Mouse (Mus musculus): ENCODE measurements around the gene Mgat5. TPM values are rescaled to one million over a fixed set of nuclear protein-coding genes. Genes with fewer than 3 reads are reported as not detected.
A peak's percentile ranks its signal among the peaks of the same experiment; 100 is the strongest.

The Mgat5 gene
- polyA plus RNA-seq, 1 experiment from 2014 or later: 13.8 TPM

DNA sequence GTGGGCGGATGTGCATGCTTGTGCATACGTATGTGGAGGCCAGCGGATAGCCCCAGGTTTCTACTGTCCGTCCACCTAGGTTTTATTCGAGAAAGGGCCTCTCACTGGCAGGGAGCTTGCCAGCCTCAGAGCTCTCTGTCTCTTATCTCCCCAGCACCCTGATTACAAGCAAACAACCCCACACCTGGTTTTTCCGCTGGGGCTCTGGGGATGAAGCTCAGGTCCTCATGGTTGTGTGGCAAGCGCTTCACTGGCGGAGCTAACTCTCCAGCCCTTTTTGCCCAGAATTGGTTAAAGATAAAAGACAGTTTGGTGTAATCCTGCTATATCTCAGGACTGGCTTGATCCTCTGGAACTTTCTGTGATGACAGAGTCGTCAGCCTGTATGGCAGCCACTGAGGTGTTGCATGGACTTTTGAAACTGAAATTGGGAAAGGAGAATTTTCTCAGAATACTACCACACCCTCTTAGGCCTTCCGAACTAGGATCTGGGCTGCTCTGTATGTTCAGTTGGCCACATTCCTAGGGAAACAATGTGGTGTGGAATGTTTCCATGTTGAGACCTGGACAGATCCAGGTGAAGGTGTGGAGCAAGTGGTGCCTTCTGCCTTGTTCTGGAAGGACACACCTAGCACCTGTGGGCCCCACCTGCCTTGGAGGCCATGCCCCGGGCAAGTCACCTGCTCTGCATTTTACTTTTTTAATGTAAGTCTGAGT is 39.4 kb downstream of the Mgat5 start:
- Histone ChIP-seq H3K9ac (replicated peaks) (no peak overlapping the region), H3K9me3 (no peaks in the 10 kb centered on the region), H3K4me1 (replicated peaks) (peaks cover 12% of the 10 kb centered on the region), H3K27me3 (no peaks in the 10 kb centered on the region), H3K27ac (no peak overlapping the region), H3K36me3 (no peaks in the 10 kb centered on the region), H3K4me2 (replicated peaks) (no peak overlapping the region), H3K4me3 (replicated peaks) (no peak overlapping the region)
- no peak for ATAC-seq
- 90% methylated on average over 11 of the region's 11 CpGs for WGBS

DNA sequence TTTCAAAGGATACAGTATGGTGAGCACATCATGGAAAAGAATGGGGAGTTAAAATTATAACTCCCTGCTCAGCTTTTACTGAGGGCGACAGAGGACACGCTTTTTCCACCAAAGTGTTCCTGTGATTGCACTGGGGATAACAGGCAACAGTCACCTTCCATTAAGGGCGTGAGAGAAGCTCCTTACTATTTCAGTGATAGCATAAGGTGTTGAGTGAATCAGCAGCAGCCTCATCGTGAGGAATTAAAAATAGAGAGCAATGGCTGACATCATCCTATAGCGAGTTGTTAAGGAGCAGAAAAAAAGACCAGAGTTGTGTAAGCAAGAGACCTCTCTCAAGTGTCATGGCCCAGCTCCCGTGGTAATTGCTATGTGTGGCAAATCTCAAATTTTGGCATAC is 41.3 kb downstream of the Mgat5 start:
- no peak for ATAC-seq
- 93% methylated on average over 6 of the region's 6 CpGs for WGBS
- Histone ChIP-seq H3K9me3 (no peaks in the 10 kb centered on the region), H3K9ac (replicated peaks) (no peak overlapping the region), H3K4me1 (replicated peaks) (no peaks in the 10 kb centered on the region), H3K4me2 (replicated peaks) (no peak overlapping the region), H3K27ac (no peak overlapping the region), H3K27me3 (no peaks in the 10 kb centered on the region), H3K4me3 (replicated peaks) (no peak overlapping the region), H3K36me3 (0 out of 2 replicates have a peak, but pooled peaks cover under 1% of the 10 kb centered on the region)

DNA sequence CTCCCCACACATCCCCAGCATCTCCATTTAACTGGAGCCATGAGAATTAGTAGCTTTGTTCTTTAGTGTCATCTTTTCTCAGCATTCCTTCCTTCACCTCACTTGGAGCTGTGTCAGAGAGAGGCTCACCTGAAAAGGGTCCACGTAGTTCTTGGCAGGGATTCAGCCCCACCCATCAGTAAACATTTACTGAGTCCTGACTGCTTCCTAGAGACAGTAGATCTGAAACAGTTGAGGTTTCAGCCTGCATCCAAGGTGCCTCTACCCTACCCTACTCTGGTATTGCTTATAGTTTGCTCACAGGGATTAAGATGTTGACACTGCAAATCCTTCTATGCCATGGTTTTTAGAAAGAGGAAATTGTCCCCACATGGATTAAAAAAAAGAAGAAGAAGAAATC is 43.6 kb downstream of the Mgat5 start:
- no peaks in the 10 kb centered on the region for H3K9me3 ChIP-seq
- no peak overlapping the region for H3K9ac ChIP-seq (replicated peaks)
- H3K27me3 ChIP-seq: no peaks in the 10 kb centered on the region
- H3K4me2 ChIP-seq (replicated peaks): no peak overlapping the region
- ATAC-seq: no peak
- 83% methylated on average over 1 of the region's 1 CpGs for WGBS
- no peak overlapping the region for H3K27ac ChIP-seq
- no peaks in the 10 kb centered on the region for H3K4me1 ChIP-seq (replicated peaks)
- no peak overlapping the region for H3K4me3 ChIP-seq (replicated peaks)
- 0 out of 2 replicates have a peak, but pooled peaks cover 8% of the 10 kb centered on the region for H3K36me3 ChIP-seq

DNA sequence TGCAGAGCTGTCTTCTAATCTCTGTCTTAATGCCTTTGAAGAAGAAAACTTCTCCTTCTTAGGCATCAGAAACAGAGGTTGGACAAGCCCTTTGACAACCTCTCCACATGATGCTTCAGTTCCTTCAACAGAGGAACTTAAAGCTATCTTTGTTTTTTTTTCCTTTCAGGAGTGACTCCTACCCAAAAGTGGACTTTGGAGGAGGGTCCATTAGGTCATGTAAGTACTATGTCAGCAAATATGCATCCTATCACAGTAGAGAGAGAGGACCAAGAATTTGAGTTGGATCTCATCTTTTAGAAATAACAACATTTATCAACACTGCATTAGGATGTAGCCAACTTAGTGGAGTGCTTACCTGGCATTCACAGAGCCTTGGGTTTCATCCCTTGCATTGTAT is 44.8 kb downstream of the Mgat5 start:
- no peaks in the 10 kb centered on the region for H3K27me3 ChIP-seq
- no peak overlapping the region for H3K4me2 ChIP-seq (replicated peaks)
- ATAC-seq: no peak
- H3K4me1 ChIP-seq (replicated peaks): no peaks in the 10 kb centered on the region
- H3K9ac ChIP-seq (replicated peaks): no peak overlapping the region
- no peaks in the 10 kb centered on the region for H3K9me3 ChIP-seq
- H3K4me3 ChIP-seq (replicated peaks): no peak overlapping the region
- H3K27ac ChIP-seq: no peak overlapping the region
- H3K36me3 ChIP-seq: 0 out of 2 replicates have a peak, but pooled peaks cover 8% of the 10 kb centered on the region

DNA sequence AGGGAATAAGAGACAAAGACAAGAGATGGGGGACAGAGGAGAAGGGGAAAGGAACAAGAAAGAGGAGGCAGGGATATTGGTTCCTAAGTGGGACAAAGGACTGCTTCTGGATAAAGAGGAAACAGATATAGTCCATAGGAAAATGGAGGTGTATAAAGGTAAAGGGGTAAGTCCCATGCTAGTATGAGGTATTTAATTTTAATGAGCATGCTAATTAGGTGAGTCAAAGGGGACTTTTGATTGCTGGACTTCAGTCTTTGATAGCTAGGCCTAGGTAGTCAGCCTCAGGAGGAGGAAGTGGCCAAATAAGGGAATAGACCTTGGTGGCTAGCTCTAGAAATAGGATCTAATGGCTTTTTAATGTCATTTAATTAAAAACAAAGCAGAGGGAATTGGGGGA is 45.5 kb downstream of the Mgat5 start:
- no peak overlapping the region for H3K27ac ChIP-seq
- no peak for ATAC-seq

DNA sequence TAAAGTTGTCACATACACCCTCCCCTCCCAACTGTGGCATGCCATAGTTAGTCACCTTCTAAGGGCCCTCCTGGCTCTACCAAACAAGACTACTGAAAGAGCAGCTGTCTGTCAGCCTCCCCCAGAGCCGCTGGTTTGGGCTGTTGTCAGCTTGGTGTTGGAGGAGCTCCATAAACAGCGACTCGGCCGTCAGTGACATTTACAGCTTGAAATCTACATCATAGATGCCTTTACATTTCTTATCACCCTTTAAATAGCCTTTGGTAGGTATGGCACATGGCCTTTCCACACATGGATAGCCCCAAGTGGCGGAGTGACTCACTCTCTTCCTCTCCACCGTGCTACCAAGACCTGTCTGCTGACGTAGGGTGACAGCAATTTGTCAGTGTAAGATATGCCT is 46.9 kb downstream of the Mgat5 start:
- 95% methylated on average over 7 of the region's 7 CpGs for WGBS
- Histone ChIP-seq H3K9ac (replicated peaks) (no peak overlapping the region), H3K4me2 (replicated peaks) (no peak overlapping the region), H3K4me1 (replicated peaks) (no peaks in the 10 kb centered on the region), H3K9me3 (no peaks in the 10 kb centered on the region), H3K27ac (no peak overlapping the region), H3K27me3 (no peaks in the 10 kb centered on the region), H3K4me3 (replicated peaks) (no peak overlapping the region), H3K36me3 (peaks cover 16% of the 10 kb centered on the region)
- no peak for ATAC-seq

More for the DNA sequence above, 45.5 kb downstream of the Mgat5 start:
- no peaks in the 10 kb centered on the region for H3K4me1 ChIP-seq (replicated peaks)
- no peaks in the 10 kb centered on the region for H3K27me3 ChIP-seq
- H3K9me3 ChIP-seq: no peaks in the 10 kb centered on the region
- H3K9ac ChIP-seq (replicated peaks): no peak overlapping the region
- no peak overlapping the region for H3K4me2 ChIP-seq (replicated peaks)
- no peak overlapping the region for H3K4me3 ChIP-seq (replicated peaks)
- peaks cover 9% of the 10 kb centered on the region for H3K36me3 ChIP-seq

DNA sequence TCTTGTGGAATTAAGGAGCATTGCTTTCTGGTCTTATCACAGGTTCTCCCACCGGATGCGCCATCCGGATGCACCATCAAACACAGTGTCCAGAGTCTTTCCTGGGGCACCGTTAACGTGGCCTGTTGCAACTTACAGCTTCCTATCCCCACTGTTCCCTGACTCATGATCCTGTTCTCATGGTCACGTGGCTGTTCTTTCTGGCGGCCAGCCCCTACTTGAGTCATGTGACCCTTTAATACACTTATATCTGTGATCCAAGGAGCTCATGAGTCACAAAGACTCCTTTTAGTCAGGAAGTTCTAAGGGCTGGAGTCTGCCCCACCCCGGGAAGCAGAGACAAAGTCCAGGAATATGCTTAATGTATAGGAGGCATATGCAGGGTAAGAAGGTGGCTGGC is 52.2 kb downstream of the Mgat5 start:
- no peaks in the 10 kb centered on the region for H3K9me3 ChIP-seq
- no peak overlapping the region for H3K4me2 ChIP-seq (replicated peaks)
- H3K4me1 ChIP-seq (replicated peaks): peaks cover 15% of the 10 kb centered on the region
- H3K27ac ChIP-seq: no peak overlapping the region
- no peak overlapping the region for H3K9ac ChIP-seq (replicated peaks)
- 95% methylated on average over 8 of the region's 8 CpGs for WGBS
- no peak for ATAC-seq
- peaks cover 8% of the 10 kb centered on the region for H3K36me3 ChIP-seq
- no peak overlapping the region for H3K4me3 ChIP-seq (replicated peaks)
- H3K27me3 ChIP-seq: no peaks in the 10 kb centered on the region

DNA sequence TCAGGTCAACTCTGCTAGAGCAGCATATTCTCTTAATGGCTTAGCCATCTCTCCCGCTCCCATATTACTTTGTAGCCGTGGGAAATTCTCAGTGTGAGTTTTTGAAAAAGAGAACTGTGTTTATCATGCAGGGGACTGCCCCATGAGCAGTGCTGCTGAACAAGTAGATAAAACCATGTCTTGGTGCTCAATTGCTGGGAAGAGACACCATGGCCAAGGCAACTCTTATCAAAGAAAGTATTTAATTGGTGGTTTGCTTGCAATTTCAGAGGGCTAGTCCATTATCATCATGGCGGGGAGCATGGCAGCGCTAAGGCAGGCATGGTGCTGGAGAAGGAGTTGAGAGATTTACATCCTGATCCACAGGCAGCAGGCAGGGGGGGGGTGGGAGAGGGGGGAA is 54.9 kb downstream of the Mgat5 start:
- Histone ChIP-seq H3K27ac (no peak overlapping the region), H3K36me3 (peaks cover 8% of the 10 kb centered on the region), H3K9ac (replicated peaks) (no peak overlapping the region), H3K4me1 (replicated peaks) (peaks cover 23% of the 10 kb centered on the region), H3K4me3 (replicated peaks) (no peak overlapping the region), H3K4me2 (replicated peaks) (no peak overlapping the region), H3K9me3 (no peaks in the 10 kb centered on the region), H3K27me3 (no peaks in the 10 kb centered on the region)
- 81% methylated on average over 4 of the region's 4 CpGs for WGBS
- ATAC-seq: no peak

DNA sequence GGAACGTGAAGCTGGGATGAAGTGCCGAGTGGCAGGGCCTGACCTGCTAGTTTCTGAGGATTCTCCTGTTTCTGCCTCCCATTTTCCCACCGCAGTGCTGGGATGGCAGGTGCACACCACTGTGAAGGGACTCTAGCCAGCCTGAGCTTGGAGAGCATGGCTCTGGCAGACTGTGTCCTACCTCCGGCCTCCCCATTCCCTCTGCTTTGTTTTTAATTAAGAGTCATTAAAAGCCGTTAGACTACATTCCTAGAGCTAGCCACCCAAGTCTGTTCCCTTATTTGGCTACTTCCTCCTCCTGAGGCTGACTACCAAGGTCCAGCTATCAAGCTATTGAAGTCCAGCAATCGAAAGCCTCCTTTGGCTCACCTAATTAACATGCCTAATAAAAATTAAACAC is 56.2 kb downstream of the Mgat5 start:
- Histone ChIP-seq H3K4me2 (replicated peaks) (no peak overlapping the region), H3K9me3 (no peaks in the 10 kb centered on the region), H3K4me1 (replicated peaks) (peaks cover 23% of the 10 kb centered on the region), H3K36me3 (peaks cover under 1% of the 10 kb centered on the region; the same call in 1 of the 2 replicates), H3K4me3 (replicated peaks) (no peak overlapping the region), H3K27me3 (no peaks in the 10 kb centered on the region), H3K27ac (no peak overlapping the region), H3K9ac (replicated peaks) (no peak overlapping the region)
- ATAC-seq: peak; percentile 44; the same call in 1 of the 2 replicates
- WGBS: 42% methylated on average over 6 of the region's 6 CpGs

DNA sequence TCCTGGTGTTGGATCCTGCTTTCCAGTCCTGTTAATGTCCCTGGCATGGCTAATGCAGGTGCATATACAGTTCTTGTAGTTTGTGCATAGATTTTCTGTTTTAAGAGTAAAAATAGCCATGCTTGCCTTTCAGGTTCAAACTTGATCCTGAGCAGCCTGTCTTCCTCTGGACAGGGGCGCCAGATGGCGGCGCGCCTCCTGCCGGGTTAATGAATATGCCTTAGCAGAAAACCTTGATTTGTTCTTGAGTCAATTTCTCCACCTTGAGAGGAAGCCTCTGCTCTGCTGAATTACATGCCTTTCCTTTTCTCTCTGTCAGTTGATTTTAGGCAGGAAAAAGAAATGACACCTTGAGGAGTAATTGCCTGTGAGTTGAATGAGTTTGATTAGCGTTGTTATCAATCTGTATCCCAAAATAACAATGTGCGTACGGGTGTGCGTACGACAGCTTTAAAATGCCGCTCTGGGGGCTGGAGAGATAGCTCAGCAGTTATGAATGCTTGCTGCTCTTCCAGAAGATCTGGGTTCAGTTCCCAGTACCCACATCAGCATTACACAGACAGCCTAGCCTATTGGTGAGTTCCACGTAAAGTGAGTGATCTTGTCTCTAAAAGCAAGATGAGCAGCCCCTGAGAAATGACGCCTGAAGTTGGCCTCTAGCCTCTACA is 57.5 kb downstream of the Mgat5 start:
- no peaks in the 10 kb centered on the region for H3K9me3 ChIP-seq
- H3K4me2 ChIP-seq (replicated peaks): no peak overlapping the region
- peaks cover 23% of the 10 kb centered on the region for H3K4me1 ChIP-seq (replicated peaks)
- 0 out of 2 replicates have a peak overlapping the region, but pooled peaks have one; percentile 11 for H3K27ac ChIP-seq
- no peaks in the 10 kb centered on the region for H3K36me3 ChIP-seq
- no peak overlapping the region for H3K9ac ChIP-seq (replicated peaks)
- H3K4me3 ChIP-seq (replicated peaks): no peak overlapping the region
- no peaks in the 10 kb centered on the region for H3K27me3 ChIP-seq
- WGBS: 74% methylated on average over 13 of the region's 13 CpGs
- no peak for ATAC-seq

DNA sequence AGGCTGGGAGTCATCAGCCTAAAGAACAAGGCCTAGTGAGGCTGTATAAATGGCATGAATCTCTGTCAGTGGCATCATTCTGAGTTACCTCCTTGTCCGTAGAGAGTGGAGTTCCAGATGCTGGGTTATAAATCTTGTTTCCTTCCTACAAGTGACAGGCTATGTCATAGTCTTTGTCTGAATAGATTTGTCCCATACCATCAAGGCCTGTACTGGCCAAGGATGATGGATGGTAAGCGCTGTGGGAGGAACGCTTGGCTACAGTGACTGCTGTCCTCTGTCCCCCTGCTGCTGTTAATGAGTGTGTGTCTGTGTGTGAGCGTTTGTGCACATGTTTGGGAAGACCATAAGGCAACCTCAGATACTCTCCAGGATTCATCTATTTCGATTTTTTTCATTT is 63.2 kb downstream of the Mgat5 start:
- Histone ChIP-seq H3K4me2 (replicated peaks) (no peak overlapping the region), H3K4me1 (replicated peaks) (peaks cover 6% of the 10 kb centered on the region; the same call in 1 of the 2 replicates), H3K4me3 (replicated peaks) (no peak overlapping the region), H3K27me3 (no peaks in the 10 kb centered on the region), H3K27ac (no peak overlapping the region), H3K36me3 (no peaks in the 10 kb centered on the region; the same call in 1 of the 2 replicates), H3K9ac (replicated peaks) (no peak overlapping the region), H3K9me3 (no peaks in the 10 kb centered on the region)
- WGBS: 94% methylated on average over 5 of the region's 5 CpGs
- ATAC-seq: no peak

DNA sequence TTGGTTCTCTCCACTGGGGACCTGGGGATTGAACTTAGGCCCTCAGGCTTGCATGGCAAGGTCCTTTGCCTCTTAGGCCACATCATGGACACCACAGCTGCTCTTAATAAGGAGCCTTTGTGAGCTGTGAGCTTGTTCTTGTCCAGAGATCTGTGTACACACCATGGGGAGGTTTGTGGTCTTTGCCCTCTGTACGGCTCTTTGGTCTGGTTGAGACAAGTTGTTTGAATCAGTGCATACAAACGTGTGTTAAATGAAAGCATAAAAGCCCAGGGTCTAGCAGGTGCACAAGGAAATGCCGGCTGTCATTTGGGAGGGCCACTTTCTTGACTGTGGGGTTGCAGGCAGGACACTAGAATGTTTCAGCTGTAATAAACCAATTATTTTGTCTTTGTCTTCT is 64.5 kb downstream of the Mgat5 start:
- Histone ChIP-seq H3K27me3 (no peaks in the 10 kb centered on the region), H3K9me3 (no peaks in the 10 kb centered on the region), H3K36me3 (peaks cover 9% of the 10 kb centered on the region; the same call in 1 of the 2 replicates), H3K4me1 (replicated peaks) (peaks cover 6% of the 10 kb centered on the region; the same call in 1 of the 2 replicates), H3K9ac (replicated peaks) (no peak overlapping the region), H3K4me3 (replicated peaks) (no peak overlapping the region), H3K4me2 (replicated peaks) (no peak overlapping the region), H3K27ac (no peak overlapping the region)
- ATAC-seq: no peak
- WGBS: 75% methylated on average over 3 of the region's 3 CpGs

All from midbrain, embryonic 13.5 days (tissue).